Mouse (Mus musculus): Measurements from ENCODE around the gene 1700034I23Rik. TPM values are rescaled to one million over a fixed set of nuclear protein-coding genes. Genes with fewer than 3 reads are reported as not detected.
"Not testable (repeated sequence)": the region's sequence is repeated elsewhere in the genome, so short reads cannot be mapped to it uniquely, and the experiment has no call there.

The 1700034I23Rik gene
- polyA plus RNA-seq, 1 experiment from 2014 or later, result 0.11 TPM

GRCm38 (mm10) chr3:40894336-40894735, 8.0 kb downstream of the 1700034I23Rik start:
- ATAC-seq (ENCODE audit: low read depth), result not testable (repeated sequence)

GRCm38 (mm10) chr3:40893816-40894258, 8.5 kb downstream of the 1700034I23Rik start:
- not testable (repeated sequence) for H3K36me3 ChIP-seq (ENCODE audit: control insufficient read depth, insufficient read depth); H3K27me3 ChIP-seq (ENCODE audit: control insufficient read depth, insufficient read depth, low read depth, low read length); H3K4me1 ChIP-seq (ENCODE audit: control insufficient read depth, low read depth, low read length); H3K9me3 ChIP-seq (replicated peaks; ENCODE audit: control insufficient read depth, low read length)
- peak overlapping the region; percentile 74 for H3K4me3 ChIP-seq (ENCODE audit: low read depth, low read length)
- WGBS (ENCODE audit: insufficient replicate concordance), result under 1% methylated on average over 38 of the region's 38 CpGs
- ATAC-seq (ENCODE audit: low read depth), result peak; percentile 99
- peak overlapping the region; percentile 77 for H3K9ac ChIP-seq (ENCODE audit: low read depth, low read length)
- H3K4me2 ChIP-seq (ENCODE audit: low read depth, low read length), result peak overlapping the region; percentile 72
- H3K27ac ChIP-seq (ENCODE audit: low read length), result peak overlapping the region; percentile 70

More at GRCm38 (mm10) chr3:40894336-40894735, 8.0 kb downstream of the 1700034I23Rik start:
- H3K36me3 ChIP-seq (ENCODE audit: control insufficient read depth, insufficient read depth); H3K4me1 ChIP-seq (ENCODE audit: control insufficient read depth, low read depth, low read length); H3K27me3 ChIP-seq (ENCODE audit: control insufficient read depth, insufficient read depth, low read depth, low read length); H3K9me3 ChIP-seq (replicated peaks; ENCODE audit: control insufficient read depth, low read length): not testable (repeated sequence)
- Histone ChIP-seq H3K4me2 (ENCODE audit: low read depth, low read length) (peak overlapping the region; percentile 82), H3K4me3 (ENCODE audit: low read depth, low read length) (peak overlapping the region; percentile 74), H3K27ac (ENCODE audit: low read length) (peak overlapping the region; percentile 37; the same call in 1 of the 2 replicates), H3K9ac (ENCODE audit: low read depth, low read length) (peak overlapping the region; percentile 74)
- under 1% methylated on average over 18 of the region's 24 CpGs for WGBS (ENCODE audit: insufficient replicate concordance)

- not testable (repeated sequence) for H3K4me3 ChIP-seq (ENCODE audit: low read depth, low read length); ATAC-seq (ENCODE audit: low read depth); H3K9me3 ChIP-seq (replicated peaks; ENCODE audit: control insufficient read depth, low read length); H3K36me3 ChIP-seq (ENCODE audit: control insufficient read depth, insufficient read depth); H3K4me2 ChIP-seq (ENCODE audit: low read depth, low read length); H3K9ac ChIP-seq (ENCODE audit: low read depth, low read length); H3K4me1 ChIP-seq (ENCODE audit: control insufficient read depth, low read depth, low read length); H3K27ac ChIP-seq (ENCODE audit: low read length); H3K27me3 ChIP-seq (ENCODE audit: control insufficient read depth, insufficient read depth, low read depth, low read length)
- 70% methylated on average over 3 of the region's 3 CpGs for WGBS (ENCODE audit: insufficient replicate concordance)
These were observed 49.1 kb downstream of the 1700034I23Rik start for GRCm38 (mm10) chr3:40853123-40853738.

Other genes with a start within 250 kb of the 1700034I23Rik start
- gene Slc25a31, start 193.7 kb downstream of the 1700034I23Rik start, polyA plus RNA-seq (2015; fragmentation: Nextera tagmentation; extraction: Ambion mirVana), result not detected in 2 replicates
- gene Hspa4l, start 158.0 kb downstream of the 1700034I23Rik start, polyA plus RNA-seq (2015; fragmentation: Nextera tagmentation; extraction: Ambion mirVana), result 14.5 and 15.5 TPM in 2 replicates
- gene Plk4, start 102.5 kb downstream of the 1700034I23Rik start, polyA plus RNA-seq (2015; fragmentation: Nextera tagmentation; extraction: Ambion mirVana), result 29.8 and 33.3 TPM in 2 replicates
- gene Mfsd8, start 55.7 kb downstream of the 1700034I23Rik start, polyA plus RNA-seq (2015; fragmentation: Nextera tagmentation; extraction: Ambion mirVana), result 3.9 and 4.6 TPM in 2 replicates
- 4.7 and 4.8 TPM in 2 replicates for gene Abhd18, start 55.6 kb downstream of the 1700034I23Rik start, polyA plus RNA-seq (2015; fragmentation: Nextera tagmentation; extraction: Ambion mirVana)
- gene Larp1b, start 47.3 kb upstream of the 1700034I23Rik start, polyA plus RNA-seq (2015; fragmentation: Nextera tagmentation; extraction: Ambion mirVana), result 7.1 and 7.4 TPM in 2 replicates
- gene Pgrmc2, start 180.5 kb upstream of the 1700034I23Rik start, polyA plus RNA-seq (2015; fragmentation: Nextera tagmentation; extraction: Ambion mirVana), result 15.2 and 15.3 TPM in 2 replicates

Measured in liver, embryonic 16.5 days (tissue).